Mouse (Mus musculus) myocyte (in vitro differentiated cells): ENCODE measurements around the gene Prss40.

Experiments
- CEBPB ChIP-seq: IDR thresholded peaks from 2 replicates; pipeline ENCODE4 v1.6.1; 2011; ENCODE audit warnings: mild to moderate bottlenecking, moderate library complexity; ENCODE audit not compliant: poor library complexity, insufficient read depth, severe bottlenecking
- E2F4 ChIP-seq: IDR thresholded peaks from one replicate; pipeline ENCODE4 v1.6.1; 2011; ENCODE audit warnings: mild to moderate bottlenecking, control low read depth, moderate library complexity; ENCODE audit not compliant: insufficient read depth
- MYOG ChIP-seq, 3 experiments: IDR thresholded peaks; one replicate each; pipeline ENCODE4 v1.6.1; 2011; ENCODE audit warnings: control low read depth in 2 of 3, low read depth in 2 of 3, mild to moderate bottlenecking in 2 of 3; ENCODE audit not compliant: insufficient read length in 2 of 3, control insufficient read depth in 1 of 3, insufficient read depth in 1 of 3
- POLR2A ChIP-seq: IDR thresholded peaks from one replicate; pipeline ENCODE4 v1.6.1; 2011; ENCODE audit warnings: low read depth, mild to moderate bottlenecking, control low read depth, moderate library complexity; ENCODE audit not compliant: insufficient read length
- TCF12 ChIP-seq: IDR thresholded peaks from one replicate; pipeline ENCODE4 v1.6.1; 2011; ENCODE audit warnings: mild to moderate bottlenecking, control low read depth; ENCODE audit not compliant: poor library complexity, insufficient read depth, severe bottlenecking
- USF1 ChIP-seq: IDR thresholded peaks from one replicate; pipeline ENCODE4 v1.6.1; 2011; ENCODE audit warnings: low read depth, mild to moderate bottlenecking, control low read depth, moderate library complexity

GRCm38 (mm10) chr1:34584736-34585135 is 24.0 kb upstream of the Prss40 start:
- TF ChIP-seq POLR2A (no peak), USF1 (no peak), TCF12 (no peak), E2F4 (no peak), CEBPB (no peak), MYOG (IDR thresholded peaks at IDR 0.05; ENCODE audit: control insufficient read depth in 1 of 3, insufficient read depth in 1 of 3, insufficient read length in 2 of 3, low read depth in 2 of 3) (no peak)
